Mouse (Mus musculus) heart, adult 11 months (tissue): ENCODE measurements at regions not wholly inside any gene's neighbourhood (a gene's known extent, or its start where the extent isn't known, plus 50 kb on each side); places are given as distances from the start of the nearest gene placed in this dataset.

Source experiments
- DNase-seq: peaks from one replicate; pipeline ENCODE4 v3.0.0; 2022

DNA sequence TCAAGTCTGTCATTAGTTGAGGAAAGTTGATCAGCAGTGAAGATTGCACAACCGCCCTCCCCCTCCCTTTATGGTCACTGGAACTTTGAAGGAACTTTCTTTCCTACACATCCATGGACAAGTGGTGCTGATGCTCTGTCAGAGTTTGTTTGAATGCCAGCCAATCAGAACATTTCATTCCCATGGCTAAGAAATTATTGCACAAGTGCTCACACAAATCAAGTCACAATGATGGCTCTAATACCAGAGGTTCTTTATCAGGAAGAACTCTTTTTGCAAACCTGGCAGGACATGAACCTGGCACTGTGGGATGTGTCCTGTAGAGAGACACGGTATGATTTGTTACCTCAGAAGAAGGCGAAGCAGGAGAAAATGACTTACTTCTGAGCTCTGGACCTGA lies 54.3 kb upstream of the Spry2 start:
- DNase-seq, result peak; percentile 92

DNA sequence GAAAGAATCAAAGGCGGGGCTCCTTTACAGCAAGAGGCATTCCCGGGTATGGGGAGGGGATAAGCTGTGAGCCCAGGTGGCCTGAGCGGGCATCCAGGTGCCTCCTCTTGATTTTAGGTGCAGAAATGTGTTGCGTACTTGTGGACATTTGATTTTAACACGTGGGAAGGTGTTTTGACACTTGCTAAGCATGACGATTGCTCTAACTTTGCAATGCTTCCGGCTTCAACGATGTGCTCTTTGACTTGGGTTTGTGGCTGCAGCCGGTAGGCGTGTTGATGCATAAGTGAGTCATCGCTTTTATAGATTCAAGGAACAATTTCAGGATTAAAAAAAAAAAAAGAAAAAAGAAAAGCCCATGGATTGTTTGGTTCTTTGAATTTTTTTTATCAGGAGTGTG lies 58.5 kb upstream of the Spry2 start:
- no peak for DNase-seq

DNA sequence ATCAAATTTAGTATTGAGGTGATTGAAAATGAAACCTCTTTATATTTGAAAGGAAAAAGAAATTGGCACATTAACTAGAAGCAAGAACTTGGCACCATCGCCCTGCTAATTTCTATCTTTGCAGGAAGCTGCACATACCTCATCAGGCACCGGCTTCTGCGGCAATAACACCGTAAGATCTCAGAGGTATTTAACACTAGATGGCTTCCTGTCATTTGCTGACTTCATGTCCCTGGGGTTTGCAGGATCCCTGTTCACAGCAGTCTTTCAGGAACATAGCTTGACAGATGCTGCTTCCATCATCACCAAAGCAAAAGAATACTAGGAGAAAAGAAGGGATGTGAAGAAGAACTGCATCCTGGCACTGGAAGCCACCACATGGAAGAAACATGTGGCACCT lies 60.2 kb upstream of the Spry2 start:
- DNase-seq, result peak; percentile 77

DNA sequence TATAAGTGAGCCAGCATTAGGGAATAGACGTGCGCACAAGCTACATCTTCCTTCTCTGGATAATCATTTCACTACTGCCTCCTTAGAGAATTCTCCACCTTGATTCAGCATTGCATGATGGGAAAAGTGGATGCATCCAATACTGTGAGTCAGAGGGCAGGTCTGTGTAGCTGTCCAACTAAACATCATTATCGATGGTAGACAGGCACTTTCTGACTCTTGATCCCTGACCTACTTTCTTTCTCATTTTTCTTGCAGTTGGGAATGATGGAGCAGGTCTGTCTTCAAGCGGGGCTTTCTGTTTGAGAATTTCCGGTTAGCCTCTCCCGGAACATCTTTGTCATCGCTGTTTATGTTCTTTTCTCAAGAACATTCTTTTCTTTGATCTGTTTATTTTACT lies 61.4 kb upstream of the Spry2 start:
- DNase-seq, result peak; percentile 91

DNA sequence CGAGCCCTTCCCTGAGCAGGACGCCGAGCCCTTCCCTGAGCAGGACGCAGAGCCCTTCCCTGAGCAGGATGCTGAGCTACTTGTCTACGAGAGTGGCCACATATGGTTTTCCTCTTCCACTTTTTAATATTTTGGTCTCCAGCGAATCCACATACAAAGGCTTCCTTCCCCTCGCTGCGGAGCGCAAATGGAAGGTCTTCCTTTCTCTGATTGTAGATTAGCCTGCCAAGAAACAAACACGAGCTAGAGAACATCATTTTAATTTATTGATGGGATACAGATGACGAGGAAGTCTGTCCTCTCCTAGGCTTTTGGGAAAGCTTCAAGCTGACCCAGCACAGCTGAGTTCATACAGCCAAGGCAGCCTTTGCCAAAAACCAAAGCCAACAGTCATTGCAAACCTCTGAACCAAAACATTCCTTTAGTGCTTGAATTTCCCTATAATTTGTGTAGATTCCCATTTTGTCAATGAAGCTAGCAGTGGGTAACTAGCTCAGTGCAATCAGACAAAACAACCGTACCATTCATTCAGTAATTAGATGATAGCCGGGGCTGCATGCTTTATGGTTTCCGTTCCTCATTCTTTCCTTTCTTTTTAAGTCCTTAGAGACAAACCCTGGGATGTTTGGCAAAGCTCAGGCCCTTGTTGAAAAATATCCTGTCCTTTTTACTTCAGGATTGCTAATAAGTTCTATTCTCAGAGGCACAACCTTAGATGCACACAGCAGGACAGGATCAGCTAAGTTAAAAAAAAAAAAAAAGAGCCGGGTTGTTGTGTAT lies 83.1 kb upstream of the Spry2 start:
- DNase-seq, result peak; percentile 97

DNA sequence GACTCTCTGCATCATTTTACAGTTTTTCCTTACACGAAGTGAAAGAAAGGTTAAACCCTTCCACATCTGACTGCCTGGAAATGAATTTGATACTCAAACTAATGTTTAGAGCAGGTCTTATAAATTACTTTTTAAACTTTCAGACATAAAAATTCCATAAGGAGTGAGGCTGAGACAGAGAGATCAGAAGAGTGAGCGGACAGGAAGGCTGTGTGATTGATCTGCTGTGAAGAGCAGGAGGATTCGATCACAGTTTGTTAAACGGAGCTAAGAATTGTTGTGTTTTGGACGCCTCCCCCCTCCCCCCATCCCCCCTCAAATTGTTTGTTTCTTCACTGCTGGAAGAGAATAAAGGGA lies 83.7 kb upstream of the Spry2 start:
- DNase-seq, result no peak

DNA sequence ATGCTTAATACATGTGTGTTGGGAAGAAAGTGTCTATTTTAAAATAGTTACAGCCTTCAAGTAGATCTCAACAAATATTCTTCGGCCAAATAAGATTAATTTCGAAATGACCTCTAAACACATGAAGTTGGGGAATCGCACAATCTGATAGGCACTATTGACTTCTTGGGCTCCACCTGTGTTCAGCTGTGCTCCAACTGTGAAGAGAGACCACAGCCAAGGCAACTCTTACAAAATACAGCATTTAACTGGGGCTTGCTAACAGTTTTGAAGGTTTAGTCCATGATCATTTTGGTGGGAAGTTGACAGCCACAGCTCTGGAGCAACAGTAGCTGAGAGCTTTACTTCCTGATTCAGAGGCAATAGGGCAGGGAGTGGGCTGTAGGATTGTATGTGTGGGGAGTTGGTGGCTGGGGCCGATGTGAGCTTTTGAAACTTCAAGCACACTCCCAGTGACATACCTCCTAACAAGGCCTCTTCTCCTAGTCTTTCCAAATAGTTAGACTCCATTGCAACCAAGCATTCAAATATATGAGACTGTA lies 90.8 kb upstream of the Spry2 start:
- peak; percentile 92 for DNase-seq

DNA sequence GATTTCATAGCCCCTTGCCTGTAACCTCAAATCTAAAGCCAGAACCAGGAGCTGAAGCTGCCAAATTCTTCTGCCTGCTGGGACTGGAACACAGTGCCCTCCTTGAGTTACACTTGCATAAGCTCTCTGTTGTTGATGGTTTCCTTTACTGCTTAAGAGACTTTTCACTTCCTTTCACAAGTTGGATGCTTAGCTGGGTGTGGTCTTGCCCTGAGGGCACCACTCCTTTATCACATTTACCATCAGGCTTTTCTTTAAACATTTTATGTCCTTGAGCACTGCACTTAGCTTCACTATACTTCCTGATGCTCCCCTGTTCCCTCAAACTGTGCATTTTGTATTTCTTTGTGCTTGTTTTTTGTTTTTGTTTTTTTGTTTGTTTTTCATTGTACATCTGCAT lies 92.1 kb upstream of the Spry2 start:
- no peak for DNase-seq

DNA sequence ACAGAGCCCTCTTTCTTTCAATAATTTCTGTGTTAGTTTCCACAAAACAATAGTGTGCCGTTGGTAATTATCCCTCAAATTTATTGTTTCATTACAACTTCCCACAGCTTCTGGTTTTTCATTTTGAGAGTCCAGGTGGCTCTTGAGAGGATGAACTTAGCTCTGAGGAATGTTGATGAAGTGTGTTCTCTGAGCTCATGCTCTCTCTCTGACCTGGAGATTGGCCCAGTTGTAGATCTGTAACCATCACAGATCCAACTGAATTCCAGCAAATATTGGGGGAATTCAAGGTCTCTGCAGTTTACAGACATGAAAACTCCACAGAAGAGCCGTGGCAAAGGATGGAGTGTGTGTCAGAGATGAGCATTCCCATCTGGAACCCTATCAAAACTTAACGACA lies 96.5 kb upstream of the Spry2 start:
- DNase-seq, result no peak

DNA sequence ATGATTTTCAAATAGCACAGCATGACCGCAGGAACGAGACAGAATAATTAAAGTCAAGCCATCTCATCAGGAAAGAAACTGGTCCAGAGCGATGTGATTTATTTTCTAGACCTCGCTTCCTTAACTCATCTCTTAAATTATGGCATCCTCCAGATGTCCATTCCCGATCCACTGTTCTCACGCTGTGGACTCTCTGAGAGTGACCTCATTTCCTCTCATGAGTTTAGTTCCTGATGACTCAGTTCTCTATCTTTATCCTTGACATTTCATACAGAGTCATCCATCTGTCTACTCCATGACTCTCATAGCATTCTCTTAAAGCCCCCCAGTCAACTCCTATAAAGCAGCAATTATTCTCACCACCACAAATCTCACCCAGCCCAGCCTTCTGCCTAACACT lies 103.2 kb upstream of the Spry2 start:
- no peak for DNase-seq

DNA sequence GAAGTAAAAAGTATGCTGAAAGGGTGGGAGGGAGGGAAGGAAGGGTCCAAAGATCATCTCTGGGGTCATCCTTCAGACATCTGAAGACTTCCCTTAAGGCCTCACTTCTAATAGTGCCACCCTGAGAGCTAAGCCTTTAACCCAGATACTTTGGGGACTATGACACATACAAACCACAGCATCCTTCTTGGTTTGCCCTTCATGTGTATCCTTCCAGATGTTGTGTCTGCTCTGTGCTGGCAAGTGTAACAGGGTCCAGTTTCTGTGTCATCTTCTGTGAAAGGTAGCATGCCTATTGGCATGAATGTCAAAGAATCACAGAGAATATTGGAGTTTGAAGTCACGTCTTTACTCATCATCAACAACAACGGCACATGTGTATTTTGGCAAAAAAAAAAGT lies 98.2 kb upstream of the Trim52 start:
- peak; percentile 42 for DNase-seq

DNA sequence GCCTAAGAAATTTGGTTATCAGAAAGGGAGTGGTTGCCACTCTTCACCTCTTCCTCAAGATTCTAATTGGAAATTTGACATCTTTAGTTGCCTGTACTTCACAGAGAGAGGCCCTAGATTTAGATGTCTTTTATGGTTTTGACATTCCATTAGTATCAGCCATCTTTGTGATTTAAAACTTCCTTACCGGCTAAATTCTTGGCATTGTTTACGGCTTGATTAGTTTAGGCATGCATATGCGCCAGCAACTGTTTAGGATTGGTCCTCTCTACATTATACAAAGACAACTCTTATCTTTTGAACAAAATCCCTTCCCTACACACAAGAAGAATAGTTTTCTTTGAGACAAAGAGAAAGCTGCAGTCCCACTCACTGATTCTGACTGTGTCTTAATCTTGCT lies 97.0 kb upstream of the Trim52 start:
- DNase-seq, result no peak

DNA sequence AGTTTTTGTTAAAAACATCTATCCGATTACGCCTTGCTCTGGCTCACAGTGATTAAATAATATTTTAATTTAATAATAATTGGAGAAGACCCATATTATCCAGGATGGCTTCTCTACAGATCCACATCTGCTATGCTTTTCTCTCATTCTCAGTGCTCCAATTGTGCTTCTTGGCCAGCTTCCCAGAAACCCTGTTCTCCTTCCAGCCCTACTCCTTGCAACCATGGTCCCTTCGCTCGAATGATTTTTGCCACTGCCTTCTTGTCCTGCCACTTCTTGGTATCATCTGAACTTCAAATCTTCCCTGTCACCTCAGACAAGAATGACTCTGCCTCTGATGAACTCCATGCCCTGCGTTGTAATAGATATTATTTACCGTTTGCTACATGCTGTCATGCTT lies 95.0 kb upstream of the Trim52 start:
- no peak for DNase-seq

DNA sequence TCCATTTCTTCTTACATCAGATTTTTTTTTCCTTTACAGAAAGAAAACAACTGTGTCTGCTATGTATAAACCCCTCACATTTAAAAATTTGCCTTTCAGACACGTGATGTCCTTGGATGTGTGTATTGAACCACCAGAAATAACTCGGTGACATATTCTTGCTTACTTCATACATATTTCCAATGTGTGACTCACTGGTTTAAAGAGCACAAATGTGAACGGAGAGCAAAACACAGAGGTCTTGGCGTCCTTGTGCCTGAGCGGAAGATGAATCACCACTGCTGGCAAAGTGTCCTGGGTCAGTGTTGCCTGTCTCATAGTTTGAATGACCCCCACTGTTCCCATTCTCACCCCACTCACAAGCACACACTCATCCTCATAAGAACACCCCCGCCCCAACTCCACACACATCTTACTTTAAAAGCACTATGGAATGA lies 94.0 kb upstream of the Trim52 start:
- peak; percentile 96 for DNase-seq

DNA sequence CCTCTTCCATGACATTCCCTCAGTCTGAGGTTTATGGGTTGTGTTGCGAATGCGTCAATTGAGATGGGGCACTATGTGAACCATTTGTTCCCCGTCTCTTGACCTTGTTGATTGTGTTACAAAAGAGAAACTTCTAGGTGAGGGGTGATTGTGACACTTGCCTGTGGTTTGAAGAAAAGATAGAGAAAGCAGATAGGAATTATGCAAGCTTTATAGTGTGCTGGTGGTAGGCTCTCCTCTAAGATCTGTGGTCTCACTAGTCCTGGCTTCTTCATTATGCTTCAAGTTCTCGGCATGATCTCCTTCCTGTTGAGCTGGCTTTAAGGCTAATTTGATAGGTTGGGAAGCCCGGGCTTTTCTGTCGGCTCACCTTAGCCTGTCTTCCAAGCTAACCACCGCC lies 83.2 kb upstream of the Trim52 start:
- DNase-seq, result no peak

DNA sequence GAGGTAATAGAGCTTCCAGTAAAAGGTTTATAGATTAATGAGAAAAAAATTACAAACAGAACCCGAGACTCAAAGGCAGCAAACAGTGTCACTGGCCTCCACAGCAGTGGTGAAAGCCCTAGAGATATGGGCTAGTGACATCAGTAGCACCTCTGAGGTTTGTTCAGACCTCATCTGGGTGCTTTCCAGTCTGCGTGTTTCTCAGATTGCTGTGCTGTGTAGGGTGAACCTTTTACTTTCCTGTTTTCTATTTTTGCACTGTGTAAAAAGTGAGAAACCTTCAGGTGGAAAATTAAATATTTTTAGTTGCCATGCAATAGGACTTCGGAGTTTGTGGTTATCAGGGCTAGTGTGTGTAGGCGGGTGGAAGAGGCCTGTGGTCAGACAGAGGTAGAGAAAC lies 79.2 kb upstream of the Trim52 start:
- DNase-seq, result no peak

DNA sequence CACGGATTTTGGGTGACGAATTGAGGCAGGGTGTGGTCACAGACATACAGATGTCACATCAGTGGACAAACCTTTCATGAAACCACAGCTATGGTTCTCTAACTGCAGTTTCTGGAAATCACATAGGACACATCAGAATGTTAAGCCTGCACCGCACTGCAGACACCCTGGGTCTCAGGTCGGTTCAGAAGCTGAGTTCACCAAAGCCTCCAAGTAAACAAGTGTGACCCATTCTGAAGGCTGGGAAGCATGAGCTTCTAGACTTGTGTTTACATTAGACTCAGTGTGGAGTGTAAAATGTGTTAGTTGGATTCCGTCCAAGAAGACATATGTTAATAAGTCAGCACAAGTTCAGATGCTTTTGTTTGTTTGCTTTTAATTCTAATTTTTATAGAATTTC lies 78.3 kb upstream of the Trim52 start:
- no peak for DNase-seq

DNA sequence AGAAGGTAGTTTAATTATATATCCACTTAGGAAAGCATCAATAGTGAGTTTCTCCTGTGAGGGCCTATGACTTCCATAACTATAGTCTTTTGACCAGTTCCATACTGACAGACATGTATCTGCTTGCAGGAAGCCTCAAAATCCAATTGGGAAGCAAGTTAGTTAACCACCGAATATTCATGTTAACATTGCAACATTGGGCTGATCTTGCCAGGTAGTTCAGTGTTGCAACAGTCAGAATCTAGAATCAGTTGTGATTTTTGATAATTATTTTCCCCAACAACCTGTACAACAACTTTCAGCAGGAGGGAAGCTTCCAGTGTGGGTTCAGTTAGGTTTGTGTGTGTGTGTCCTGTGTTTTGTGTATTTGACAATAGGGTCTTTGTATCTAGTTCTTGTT lies 74.9 kb upstream of the Trim52 start:
- no peak for DNase-seq

DNA sequence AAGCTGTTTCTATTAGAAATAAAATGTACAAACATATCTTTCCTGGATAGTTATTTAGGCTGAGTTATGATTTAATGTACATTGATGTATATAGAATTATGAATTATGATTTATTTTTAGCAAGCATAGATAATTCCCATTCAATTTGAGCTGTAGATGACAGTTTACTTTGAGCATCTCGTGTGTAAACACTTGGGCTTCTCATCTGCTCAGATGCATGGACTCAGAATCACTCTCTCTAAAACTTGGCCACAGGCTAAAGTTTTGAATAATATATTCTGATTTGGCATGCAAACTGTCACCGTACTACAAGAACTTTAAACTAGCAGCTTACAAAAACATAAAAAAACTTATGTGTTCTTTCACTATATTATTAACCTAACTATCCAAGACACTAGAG lies 72.2 kb upstream of the Trim52 start:
- DNase-seq, result no peak

DNA sequence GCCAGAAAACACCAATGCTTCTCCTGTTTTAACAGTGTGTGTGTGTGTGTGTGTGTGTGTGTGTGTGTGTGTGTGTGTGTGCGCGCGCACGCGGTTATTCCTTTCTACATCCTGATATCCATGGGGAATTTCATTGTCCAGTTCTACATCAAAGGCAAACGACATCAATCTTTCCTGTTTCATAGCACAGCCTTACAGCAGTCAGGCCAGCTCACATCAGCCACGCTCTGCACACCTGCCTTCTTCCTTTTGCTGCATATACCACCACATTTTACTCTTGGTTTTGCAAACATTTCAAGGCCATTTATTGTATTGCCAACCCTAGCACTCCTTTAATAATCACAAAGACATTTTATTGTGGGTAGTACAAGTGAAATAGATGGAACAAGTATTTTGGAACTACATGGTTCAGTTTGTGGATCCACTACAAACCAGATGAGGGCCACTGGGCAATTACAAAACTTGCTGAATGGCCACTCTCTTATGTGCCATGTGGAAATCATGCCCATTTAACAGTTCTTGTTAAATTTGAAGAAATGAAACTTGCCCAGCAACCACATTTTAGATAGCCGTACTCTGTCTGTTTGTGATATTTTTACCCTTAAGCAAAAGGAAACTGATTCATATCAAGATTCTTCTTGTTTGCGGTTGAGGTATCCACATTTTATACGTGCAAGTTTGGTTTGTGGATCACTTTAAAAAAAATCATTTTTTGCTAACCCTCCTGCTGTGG lies 70.9 kb upstream of the Trim52 start:
- no peak for DNase-seq

DNA sequence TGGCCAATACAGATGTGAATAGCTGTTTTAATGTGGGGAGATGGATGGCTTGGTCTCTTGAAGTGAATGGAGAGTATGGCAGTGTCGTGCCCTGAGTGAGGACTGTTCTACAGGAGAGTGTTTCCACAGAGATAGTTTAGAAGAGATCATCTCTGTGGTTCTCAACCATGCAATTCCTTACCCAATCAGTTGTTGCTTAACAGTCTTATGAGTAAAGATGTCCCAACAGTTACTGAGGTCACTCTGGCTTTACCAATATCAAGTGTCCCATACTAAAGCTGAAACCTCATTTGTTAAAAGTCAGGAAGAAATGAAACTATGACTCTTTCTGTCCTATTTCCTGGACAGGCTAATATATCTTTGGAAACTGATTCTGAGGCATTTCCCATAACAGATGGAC lies 61.7 kb upstream of the Trim52 start:
- no peak for DNase-seq

DNA sequence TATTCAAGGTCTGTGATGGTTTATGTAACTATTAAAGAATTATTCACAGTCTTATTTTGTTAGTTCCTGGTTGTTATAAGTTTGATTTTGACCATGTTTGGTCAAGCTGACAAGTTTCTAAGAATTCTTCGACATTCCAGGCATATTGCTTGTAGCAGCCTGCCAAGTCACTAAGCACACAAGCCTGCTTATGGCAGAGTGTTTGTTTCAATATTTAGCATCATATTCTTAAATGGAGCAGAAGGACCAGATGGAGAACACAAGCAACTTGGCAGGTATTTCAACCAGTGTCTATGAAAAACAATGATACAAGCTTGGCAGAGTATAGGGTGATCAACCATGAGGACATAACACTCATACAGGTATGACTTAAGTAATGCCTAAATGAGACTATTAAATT lies 55.8 kb upstream of the Trim52 start:
- DNase-seq, result no peak

DNA sequence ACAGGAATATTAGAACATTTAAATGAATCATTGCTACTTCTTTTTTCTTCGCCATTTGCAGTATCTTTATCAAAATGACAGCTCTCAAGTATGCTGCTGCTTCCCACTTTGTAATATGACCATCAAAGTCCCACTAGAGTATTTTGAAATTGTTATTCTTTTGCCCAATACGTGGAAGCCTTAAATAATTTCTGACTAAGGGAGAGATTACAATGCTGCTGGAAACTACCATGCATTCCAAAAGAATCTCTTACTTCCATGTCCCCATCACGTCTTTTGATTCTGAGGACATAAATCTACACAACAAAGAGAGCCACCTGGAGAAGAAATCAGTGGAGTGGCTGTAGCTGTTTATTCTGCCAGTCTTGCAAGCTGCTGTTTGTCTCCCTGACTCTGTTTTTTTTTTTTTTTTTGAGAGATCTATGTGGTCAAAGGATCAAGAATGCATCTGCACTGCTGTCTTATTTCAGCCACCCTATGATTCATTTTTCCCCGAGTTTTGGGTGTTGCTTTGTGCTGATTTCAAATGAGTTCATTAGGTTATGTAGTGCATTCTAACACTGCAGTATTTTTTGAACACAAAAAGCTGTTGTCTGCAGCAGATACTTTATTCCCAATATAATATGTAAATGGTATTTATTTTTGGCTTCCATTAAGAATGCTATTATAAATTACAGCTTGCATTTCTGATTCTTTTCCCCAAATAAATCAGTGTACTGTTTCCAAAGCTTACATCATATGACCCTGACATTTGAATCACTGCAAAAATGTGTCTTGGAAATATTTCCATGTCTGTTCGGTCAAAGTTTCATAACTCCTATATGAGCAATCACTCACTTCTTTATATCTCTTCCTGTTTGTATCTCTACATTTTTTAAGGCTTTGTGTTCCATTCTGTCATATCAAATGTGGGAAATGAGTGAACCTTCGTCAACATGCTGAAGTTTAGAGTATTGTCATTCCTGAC lies 53.1 kb upstream of the Trim52 start:
- DNase-seq, result no peak
